Mouse (Mus musculus): ENCODE results near the gene Samhd1. TPM values are rescaled to one million over a fixed set of nuclear protein-coding genes. Genes with fewer than 3 reads are reported as not detected.

Gene Samhd1
- polyA plus RNA-seq, 1 experiment from 2014 or later: 27.1 TPM

DNA sequence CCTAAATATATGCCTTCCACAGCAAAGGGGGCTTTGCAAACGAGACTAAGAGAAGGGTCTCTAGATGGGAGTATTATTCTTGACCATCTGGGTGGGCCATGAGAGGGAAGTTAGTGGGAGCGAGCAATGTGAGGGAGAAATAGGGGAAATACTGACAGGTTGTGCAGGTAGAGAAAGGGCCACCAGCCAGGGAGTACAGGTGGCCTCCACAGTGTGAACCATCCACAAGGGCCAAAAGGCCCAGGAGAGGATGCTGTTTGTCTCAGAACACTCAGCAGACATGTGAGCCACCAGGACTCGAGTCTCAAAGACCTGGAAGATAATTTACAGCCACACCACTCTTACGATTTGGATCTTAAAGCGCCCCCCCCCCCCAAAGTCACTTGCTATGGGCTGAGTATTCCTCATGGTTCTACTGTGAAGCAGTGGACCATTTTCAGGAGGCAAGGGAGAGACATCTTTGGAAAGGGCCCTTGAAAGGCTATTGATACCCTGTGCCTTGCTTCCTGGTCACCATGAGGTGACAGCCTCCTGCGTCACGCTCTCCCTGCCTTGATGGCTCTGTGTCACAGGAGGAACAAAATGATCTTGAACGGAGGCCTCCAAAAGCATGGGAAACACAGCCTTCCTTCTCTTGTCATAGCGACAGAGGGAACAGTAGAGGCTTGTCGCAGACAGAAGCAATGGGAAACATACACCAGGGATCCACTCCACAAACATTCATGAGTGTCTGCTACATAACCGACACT, 74.3 kb downstream of the Samhd1 start:
- Histone ChIP-seq H3K4me3 (ENCODE audit: low read length) (no peak overlapping the region), H3K9me3 (ENCODE audit: low read length) (no peaks in the 10 kb centered on the region), H3K36me3 (ENCODE audit: insufficient read depth, low read length) (peaks cover 17% of the 10 kb centered on the region; the same call in 1 of the 2 replicates), H3K4me2 (replicated peaks; ENCODE audit: low read depth, low read length) (no peak overlapping the region), H3K9ac (replicated peaks; ENCODE audit: low read length) (no peak overlapping the region), H3K27ac (ENCODE audit: low read length) (no peak overlapping the region), H3K27me3 (ENCODE audit: insufficient read depth, low read length) (no peaks in the 10 kb centered on the region), H3K4me1 (ENCODE audit: insufficient read depth, low read length) (peaks cover 52% of the 10 kb centered on the region)
- 76% methylated on average over 11 of the region's 11 CpGs for WGBS
- no peak for ATAC-seq (ENCODE audit: low FRiP score, low TSS enrichment)

GRCm38 (mm10) chr2:157060037-157060436, 75.0 kb downstream of the Samhd1 start:
- Histone ChIP-seq H3K36me3 (ENCODE audit: insufficient read depth, low read length) (peaks cover 18% of the 10 kb centered on the region; the same call in 1 of the 2 replicates), H3K4me1 (ENCODE audit: insufficient read depth, low read length) (peaks cover 45% of the 10 kb centered on the region), H3K4me2 (replicated peaks; ENCODE audit: low read depth, low read length) (no peak overlapping the region), H3K9ac (replicated peaks; ENCODE audit: low read length) (no peak overlapping the region), H3K27me3 (ENCODE audit: insufficient read depth, low read length) (no peaks in the 10 kb centered on the region), H3K4me3 (ENCODE audit: low read length) (no peak overlapping the region), H3K27ac (ENCODE audit: low read length) (no peak overlapping the region), H3K9me3 (ENCODE audit: low read length) (no peaks in the 10 kb centered on the region)
- 89% methylated on average over 14 of the region's 14 CpGs for WGBS
- ATAC-seq (ENCODE audit: low FRiP score, low TSS enrichment): no peak

DNA sequence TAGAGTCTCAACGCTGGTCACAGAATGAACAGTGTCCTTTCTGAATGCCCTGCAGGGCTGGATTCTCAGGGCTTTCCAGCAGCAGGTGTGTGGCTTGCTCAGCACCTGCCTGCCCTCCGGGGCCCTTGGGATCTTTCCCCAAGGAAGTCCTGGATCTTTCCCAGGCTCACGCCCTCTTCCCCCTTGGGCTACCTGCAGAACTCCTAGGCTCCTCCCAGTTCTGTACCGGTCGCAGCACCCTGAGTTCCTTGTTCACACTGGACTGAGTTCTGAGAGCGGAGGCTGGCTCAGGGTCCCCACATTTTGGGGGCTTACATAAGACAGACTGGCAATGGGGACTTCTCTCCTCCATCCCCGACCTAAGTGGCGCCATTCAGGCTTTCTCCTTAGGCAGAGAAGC, 75.9 kb downstream of the Samhd1 start:
- 51% methylated on average over 8 of the region's 8 CpGs for WGBS
- Histone ChIP-seq H3K4me3 (ENCODE audit: low read length) (peak overlapping the region; percentile 5; the same call in 1 of the 2 replicates), H3K4me1 (ENCODE audit: insufficient read depth, low read length) (peaks cover 36% of the 10 kb centered on the region), H3K27ac (ENCODE audit: low read length) (peak overlapping the region; percentile 87), H3K27me3 (ENCODE audit: insufficient read depth, low read length) (no peaks in the 10 kb centered on the region), H3K9me3 (ENCODE audit: low read length) (no peaks in the 10 kb centered on the region), H3K4me2 (replicated peaks; ENCODE audit: low read depth, low read length) (peak overlapping the region; percentile 38), H3K9ac (replicated peaks; ENCODE audit: low read length) (peak overlapping the region; percentile 54), H3K36me3 (ENCODE audit: insufficient read depth, low read length) (peaks cover 20% of the 10 kb centered on the region; the same call in 1 of the 2 replicates)
- ATAC-seq (ENCODE audit: low FRiP score, low TSS enrichment): 0 out of 2 replicates have a peak, but pooled peaks have one; percentile 14

DNA sequence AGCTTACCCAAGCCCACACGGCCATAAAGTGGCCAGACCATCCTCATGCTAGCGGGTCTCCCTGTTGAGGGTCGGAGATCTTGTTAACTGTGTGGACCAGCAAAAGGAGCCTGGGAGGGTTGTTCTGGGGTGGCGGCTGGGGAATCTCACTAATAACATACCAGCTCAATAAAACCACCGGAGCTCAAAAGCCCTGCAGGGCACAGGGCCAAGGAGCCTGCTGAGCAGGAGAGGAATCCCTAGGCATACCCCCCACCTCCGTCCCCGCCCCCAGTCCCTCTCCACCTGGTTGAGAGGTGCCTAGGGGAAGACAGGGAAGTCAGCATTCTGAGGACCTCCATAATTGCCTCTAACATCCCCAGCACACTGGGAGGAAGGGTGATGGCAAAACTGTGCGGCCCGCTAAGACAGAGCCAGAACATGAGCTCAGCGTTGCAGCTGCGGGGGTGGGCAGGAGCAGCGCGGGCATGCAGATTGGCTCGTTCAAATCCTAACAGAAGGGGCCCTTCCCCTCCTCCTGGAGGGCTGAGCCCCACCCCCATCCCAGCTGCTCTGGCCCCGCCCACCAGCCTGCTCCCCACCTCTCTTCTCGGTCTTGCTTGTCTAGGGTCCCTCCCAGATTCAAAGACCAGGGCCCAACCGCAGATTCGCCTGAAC, 76.6 kb downstream of the Samhd1 start:
- Histone ChIP-seq H3K27me3 (ENCODE audit: insufficient read depth, low read length) (no peaks in the 10 kb centered on the region), H3K4me3 (ENCODE audit: low read length) (peak overlapping the region; percentile 5), H3K9ac (replicated peaks; ENCODE audit: low read length) (peak overlapping the region; percentile 58), H3K4me2 (replicated peaks; ENCODE audit: low read depth, low read length) (peak overlapping the region; percentile 38), H3K9me3 (ENCODE audit: low read length) (no peaks in the 10 kb centered on the region), H3K36me3 (ENCODE audit: insufficient read depth, low read length) (peaks cover 26% of the 10 kb centered on the region; the same call in 1 of the 2 replicates), H3K4me1 (ENCODE audit: insufficient read depth, low read length) (peaks cover 30% of the 10 kb centered on the region), H3K27ac (ENCODE audit: low read length) (peak overlapping the region; percentile 87)
- ATAC-seq (ENCODE audit: low FRiP score, low TSS enrichment): peak; percentile 84
- 10% methylated on average over 18 of the region's 18 CpGs for WGBS

DNA sequence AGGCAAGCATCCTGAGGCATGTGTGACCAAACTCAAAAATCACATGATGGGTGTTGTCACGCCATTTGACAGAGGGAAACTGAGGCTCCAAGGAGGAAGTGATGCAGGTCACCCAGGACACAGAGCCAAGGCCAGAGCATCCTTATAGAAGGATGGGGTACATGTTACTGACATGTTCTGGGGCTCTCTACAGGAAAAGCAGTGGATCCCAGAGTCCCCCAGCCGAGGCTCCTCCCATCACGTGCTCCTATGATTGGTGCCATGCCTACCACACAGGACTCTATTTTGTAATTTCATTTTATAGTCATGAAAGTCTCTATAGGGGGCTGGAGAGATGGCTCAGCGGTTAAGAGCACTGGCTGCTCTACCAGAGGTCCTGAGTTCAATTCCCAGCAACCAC, 77.3 kb downstream of the Samhd1 start:
- Histone ChIP-seq H3K27me3 (ENCODE audit: insufficient read depth, low read length) (no peaks in the 10 kb centered on the region), H3K27ac (ENCODE audit: low read length) (peak overlapping the region; percentile 87; the same call in 1 of the 2 replicates), H3K4me3 (ENCODE audit: low read length) (no peak overlapping the region), H3K4me2 (replicated peaks; ENCODE audit: low read depth, low read length) (no peak overlapping the region), H3K9me3 (ENCODE audit: low read length) (no peaks in the 10 kb centered on the region), H3K4me1 (ENCODE audit: insufficient read depth, low read length) (peaks cover 27% of the 10 kb centered on the region), H3K9ac (replicated peaks; ENCODE audit: low read length) (no peak overlapping the region), H3K36me3 (ENCODE audit: insufficient read depth, low read length) (peaks cover 32% of the 10 kb centered on the region; the same call in 1 of the 2 replicates)
- ATAC-seq (ENCODE audit: low FRiP score, low TSS enrichment): no peak
- WGBS: 83% methylated on average over 4 of the region's 4 CpGs

DNA sequence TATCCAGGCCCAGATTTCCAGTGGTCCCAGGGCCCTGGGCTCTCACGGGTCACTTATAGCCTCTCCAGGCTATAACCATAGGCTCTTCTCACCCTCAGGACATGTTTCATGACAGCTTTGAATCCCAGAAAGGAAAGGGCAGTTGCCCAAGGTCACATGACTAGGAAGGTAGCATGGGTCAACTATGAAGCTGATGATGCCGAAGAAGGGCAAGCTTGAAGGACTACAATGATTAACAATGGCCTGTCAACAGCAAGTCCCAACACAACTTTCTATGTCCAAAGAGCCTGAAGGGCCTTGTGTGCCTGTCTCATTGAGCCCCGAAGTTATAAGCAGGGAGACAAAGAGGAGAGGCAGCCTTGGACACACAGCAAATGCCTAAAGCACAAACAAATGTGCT, 77.9 kb downstream of the Samhd1 start:
- H3K4me2 ChIP-seq (replicated peaks; ENCODE audit: low read depth, low read length): no peak overlapping the region
- H3K9ac ChIP-seq (replicated peaks; ENCODE audit: low read length): no peak overlapping the region
- H3K9me3 ChIP-seq (ENCODE audit: low read length): no peaks in the 10 kb centered on the region
- no peak for ATAC-seq (ENCODE audit: low FRiP score, low TSS enrichment)
- H3K27me3 ChIP-seq (ENCODE audit: insufficient read depth, low read length): no peaks in the 10 kb centered on the region
- H3K4me1 ChIP-seq (ENCODE audit: insufficient read depth, low read length): peaks cover 33% of the 10 kb centered on the region
- 90% methylated on average over 3 of the region's 3 CpGs for WGBS
- no peak overlapping the region for H3K4me3 ChIP-seq (ENCODE audit: low read length)
- peaks cover 37% of the 10 kb centered on the region for H3K36me3 ChIP-seq (ENCODE audit: insufficient read depth, low read length)
- no peak overlapping the region for H3K27ac ChIP-seq (ENCODE audit: low read length)

DNA sequence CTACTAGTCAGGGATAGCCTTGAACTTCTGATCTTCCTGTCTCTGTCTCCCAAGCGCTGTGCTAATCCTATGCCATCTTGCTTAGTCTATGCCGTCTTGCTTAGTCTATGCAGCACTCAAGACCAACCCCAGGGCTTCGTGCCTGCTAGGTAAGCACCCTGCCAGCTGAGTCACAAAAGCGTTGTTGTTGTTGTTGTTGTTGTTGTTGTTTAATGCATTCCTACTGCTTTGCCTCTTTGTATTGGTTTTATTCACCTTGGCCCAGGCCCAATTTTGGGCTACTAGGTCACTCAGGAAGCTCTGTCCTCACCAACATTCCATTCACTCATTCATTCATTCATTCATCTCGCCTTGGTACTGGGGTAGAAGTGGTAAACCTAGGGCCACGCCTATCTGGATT, 79.3 kb downstream of the Samhd1 start:
- peaks cover 41% of the 10 kb centered on the region for H3K36me3 ChIP-seq (ENCODE audit: insufficient read depth, low read length)
- WGBS: 90% methylated on average over 6 of the region's 6 CpGs
- peaks cover 33% of the 10 kb centered on the region for H3K4me1 ChIP-seq (ENCODE audit: insufficient read depth, low read length)
- no peak overlapping the region for H3K9ac ChIP-seq (replicated peaks; ENCODE audit: low read length)
- no peak overlapping the region for H3K27ac ChIP-seq (ENCODE audit: low read length)
- no peaks in the 10 kb centered on the region for H3K9me3 ChIP-seq (ENCODE audit: low read length)
- H3K4me2 ChIP-seq (replicated peaks; ENCODE audit: low read depth, low read length): no peak overlapping the region
- no peak overlapping the region for H3K4me3 ChIP-seq (ENCODE audit: low read length)
- no peak for ATAC-seq (ENCODE audit: low FRiP score, low TSS enrichment)
- no peaks in the 10 kb centered on the region for H3K27me3 ChIP-seq (ENCODE audit: insufficient read depth, low read length)

GRCm38 (mm10) chr2:157054816-157055215, 80.2 kb downstream of the Samhd1 start:
- peaks cover 37% of the 10 kb centered on the region for H3K36me3 ChIP-seq (ENCODE audit: insufficient read depth, low read length)

DNA sequence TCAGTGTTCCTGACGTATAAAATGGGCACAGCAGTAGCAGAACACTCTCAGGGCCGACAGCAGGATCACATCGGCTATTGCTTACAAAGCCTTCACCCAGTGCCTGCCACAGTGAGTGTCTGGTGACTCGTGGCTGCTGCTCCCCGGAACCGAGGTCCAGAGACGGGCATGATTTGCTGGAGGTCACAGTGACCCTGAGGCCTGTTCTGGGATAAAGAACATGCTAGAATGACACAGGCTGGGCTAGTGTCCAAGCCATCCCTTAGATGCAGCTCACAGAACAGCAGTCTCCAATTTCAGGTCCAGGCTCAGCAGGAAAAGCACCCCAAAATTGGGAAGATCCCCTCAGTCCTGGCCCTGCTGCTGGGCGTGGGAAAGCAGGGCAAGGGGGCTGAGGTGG, 80.8 kb downstream of the Samhd1 start:
- Histone ChIP-seq H3K36me3 (ENCODE audit: insufficient read depth, low read length) (peaks cover 38% of the 10 kb centered on the region), H3K4me3 (ENCODE audit: low read length) (no peak overlapping the region), H3K27me3 (ENCODE audit: insufficient read depth, low read length) (no peaks in the 10 kb centered on the region), H3K9me3 (ENCODE audit: low read length) (no peaks in the 10 kb centered on the region), H3K9ac (replicated peaks; ENCODE audit: low read length) (no peak overlapping the region), H3K27ac (ENCODE audit: low read length) (no peak overlapping the region; the same call in 1 of the 2 replicates), H3K4me1 (ENCODE audit: insufficient read depth, low read length) (peaks cover 26% of the 10 kb centered on the region), H3K4me2 (replicated peaks; ENCODE audit: low read depth, low read length) (no peak overlapping the region)
- WGBS: 70% methylated on average over 8 of the region's 8 CpGs
- no peak for ATAC-seq (ENCODE audit: low FRiP score, low TSS enrichment)

More at GRCm38 (mm10) chr2:157054816-157055215, 80.2 kb downstream of the Samhd1 start:
- Histone ChIP-seq H3K27ac (ENCODE audit: low read length) (no peak overlapping the region; the same call in 1 of the 2 replicates), H3K4me1 (ENCODE audit: insufficient read depth, low read length) (peaks cover 32% of the 10 kb centered on the region), H3K4me2 (replicated peaks; ENCODE audit: low read depth, low read length) (no peak overlapping the region), H3K9me3 (ENCODE audit: low read length) (no peaks in the 10 kb centered on the region), H3K9ac (replicated peaks; ENCODE audit: low read length) (no peak overlapping the region), H3K4me3 (ENCODE audit: low read length) (no peak overlapping the region), H3K27me3 (ENCODE audit: insufficient read depth, low read length) (no peaks in the 10 kb centered on the region)
- 73% methylated on average over 5 of the region's 5 CpGs for WGBS
- ATAC-seq (ENCODE audit: low FRiP score, low TSS enrichment): no peak

- H3K4me2 ChIP-seq (replicated peaks; ENCODE audit: low read depth, low read length): no peak overlapping the region
- no peak overlapping the region for H3K27ac ChIP-seq (ENCODE audit: low read length)
- H3K36me3 ChIP-seq (ENCODE audit: insufficient read depth, low read length): peaks cover 41% of the 10 kb centered on the region
- no peak overlapping the region for H3K9ac ChIP-seq (replicated peaks; ENCODE audit: low read length)
- no peaks in the 10 kb centered on the region for H3K27me3 ChIP-seq (ENCODE audit: insufficient read depth, low read length)
- no peaks in the 10 kb centered on the region for H3K9me3 ChIP-seq (ENCODE audit: low read length)
- 78% methylated on average over 4 of the region's 4 CpGs for WGBS
- peaks cover 21% of the 10 kb centered on the region for H3K4me1 ChIP-seq (ENCODE audit: insufficient read depth, low read length)
- no peak for ATAC-seq (ENCODE audit: low FRiP score, low TSS enrichment)
- H3K4me3 ChIP-seq (ENCODE audit: low read length): no peak overlapping the region
Measured at GRCm38 (mm10) chr2:157053787-157054186, 81.3 kb downstream of the Samhd1 start.

All from kidney, embryonic 16.5 days (tissue).